Mouse (Mus musculus) heart, postnatal 14 days (tissue): ENCODE results near the gene Fhod1. TPM values are rescaled to one million over a fixed set of nuclear protein-coding genes. Genes with fewer than 3 reads are reported as not detected.

Source experiments
- DNase-seq, 2 experiments: peaks; one replicate each; pipeline ENCODE4 v3.0.0; 2021 to 2022
- intact Hi-C: fragments of 180-260 bp; cut with DNase I; formaldehyde crosslinking; loops from one replicate; pipeline ENCODE4 v1.15.1; 2025
- total RNA-seq, 2 experiments: library from RNA; stranded (reverse); gene quantifications; 2 replicates each; pipeline ENCODE4 v1.2.3; 2021

Gene Fhod1
- total RNA-seq, 2 experiments from 2014 or later: 9.2 to 9.4 TPM

DNA sequence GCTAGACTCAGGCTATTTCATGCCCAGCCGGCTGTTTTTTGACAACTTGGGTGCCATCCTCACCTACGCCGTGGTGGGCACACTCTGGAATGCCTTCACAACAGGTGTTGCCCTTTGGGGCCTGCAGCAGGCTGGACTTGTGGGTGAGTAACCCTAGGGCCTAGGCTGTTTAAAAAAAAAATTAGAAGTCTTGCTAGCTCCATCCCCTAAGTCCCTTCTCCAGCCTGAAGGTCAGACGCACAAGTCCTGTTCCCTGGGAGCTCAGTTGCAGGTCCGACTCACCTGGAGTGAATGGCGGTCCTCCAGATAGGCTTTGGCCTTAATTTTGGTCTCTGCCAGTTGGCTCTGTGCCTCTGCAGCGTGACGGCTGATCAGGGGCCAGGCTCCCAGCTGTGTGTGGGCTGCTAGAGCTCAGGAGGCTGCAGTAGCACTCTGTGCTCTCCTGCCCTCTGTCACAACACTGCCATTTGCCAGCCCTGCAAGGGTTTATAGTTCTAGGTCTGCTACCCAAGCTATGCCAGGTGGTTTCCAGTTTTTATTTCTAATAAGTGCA, 5.9 kb upstream of the Fhod1 start:
- intact Hi-C loops: no loop called here
- DNase-seq: no peak

GRCm38 (mm10) chr8:105350186-105350585, 2.4 kb upstream of the Fhod1 start:
- no peak for DNase-seq
- intact Hi-C loops: no loop called here

GRCm38 (mm10) chr8:105349096-105349771, 1.5 kb upstream of the Fhod1 start:
- intact Hi-C loops: no loop called here
- peak; percentile 31 to 32 for DNase-seq

GRCm38 (mm10) chr8:105348450-105349095, 820 bp upstream of the Fhod1 start, which contains the start of gene Slc9a5:
Slc9a5 (plus strand) TSS chr8:105348843.
- intact Hi-C loops: no loop called here

DNA sequence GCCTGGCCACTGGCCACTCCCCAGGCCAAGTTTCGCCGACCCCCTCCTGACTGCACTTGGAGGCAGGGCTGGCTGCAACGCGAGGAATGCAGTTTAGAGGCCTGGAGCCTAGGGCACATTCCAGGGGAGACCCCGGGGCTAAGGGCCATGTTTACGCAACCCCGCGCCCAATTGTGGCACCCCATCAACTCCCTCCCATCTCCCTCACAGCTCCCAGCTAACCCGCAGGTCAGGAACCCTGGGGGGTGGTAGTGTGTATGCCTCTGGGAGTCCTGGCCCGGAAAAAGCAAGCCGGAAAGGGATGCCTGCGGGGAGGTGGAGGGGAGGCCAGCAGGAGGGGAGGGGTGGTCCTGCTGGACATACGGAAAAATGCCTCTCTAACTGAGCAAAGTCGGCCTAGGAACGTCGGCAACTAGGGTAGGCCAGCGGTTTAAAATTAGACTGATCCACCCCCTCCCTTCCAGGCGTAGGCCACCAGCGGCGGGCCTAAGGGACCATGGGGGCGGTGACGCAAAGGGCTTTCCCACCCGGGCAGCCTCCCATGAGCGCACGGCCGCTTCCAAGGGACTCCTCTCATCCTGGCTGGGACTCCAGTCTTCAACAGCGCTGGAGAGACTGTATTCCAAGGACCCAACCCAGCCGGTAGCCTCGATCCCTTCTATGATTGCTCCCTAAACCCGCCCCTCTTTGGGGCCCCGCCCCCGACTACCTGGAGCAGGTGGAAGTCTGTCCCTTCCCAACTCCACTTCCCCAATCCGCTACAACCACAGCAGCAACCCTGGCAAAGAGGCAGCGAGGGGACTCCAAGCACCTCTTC, 934 bp downstream of the Fhod1 start:
- intact Hi-C loops: no loop called here
- peak; percentile 78 to 85 for DNase-seq

More at GRCm38 (mm10) chr8:105348450-105349095, 820 bp upstream of the Fhod1 start, which contains the start of gene Slc9a5:
- peak; percentile 44 to 54 for DNase-seq

DNA sequence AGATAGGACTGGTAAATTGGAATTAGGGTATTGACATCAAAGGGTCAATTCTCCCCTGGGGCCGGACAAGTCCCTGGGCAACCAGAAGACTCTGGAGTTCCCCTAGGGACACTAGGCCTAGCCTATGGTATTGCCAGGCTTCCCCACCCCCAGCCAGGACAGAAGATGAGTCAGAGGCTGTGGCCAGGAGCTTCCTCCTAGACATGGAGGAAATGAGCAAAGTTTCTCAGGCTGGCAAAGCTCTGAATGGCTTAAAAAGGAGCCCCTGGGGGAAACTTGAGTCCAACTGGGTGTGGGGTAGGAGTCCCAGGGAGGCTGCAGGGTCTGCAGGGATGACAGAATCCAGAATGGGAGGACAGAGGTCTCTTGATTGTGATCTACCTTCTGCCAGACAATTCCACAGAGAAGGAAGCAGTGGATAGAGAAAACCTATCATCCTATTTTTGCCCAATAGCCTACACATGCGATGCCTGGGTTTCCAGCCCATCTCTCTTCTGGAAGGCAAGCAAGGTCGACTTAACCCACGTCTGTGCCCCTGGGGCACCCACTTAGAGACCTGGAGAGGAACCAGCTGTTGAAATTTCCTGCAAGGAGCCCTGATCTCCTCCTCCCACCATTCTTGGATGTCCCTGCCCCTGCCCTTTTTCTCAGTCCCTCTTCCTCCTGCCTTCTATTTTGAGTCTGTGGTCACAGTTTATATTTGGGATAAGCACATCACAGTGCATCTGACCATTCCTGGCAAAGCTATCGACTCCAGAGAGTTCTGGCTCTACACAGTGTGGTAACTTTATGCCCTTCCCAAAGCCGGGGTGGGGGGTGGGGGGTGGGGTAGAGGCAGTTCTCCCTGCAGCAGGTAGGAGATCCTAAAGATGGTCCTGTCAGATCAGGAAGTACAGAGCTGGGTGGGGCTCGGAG, 2.4 kb downstream of the Fhod1 start:
- intact Hi-C loops: loop anchor here (2.0 kb wide), 1 partner anchor 17 kb away; no protein-coding TSS in a partner anchor
- DNase-seq: no peak

DNA sequence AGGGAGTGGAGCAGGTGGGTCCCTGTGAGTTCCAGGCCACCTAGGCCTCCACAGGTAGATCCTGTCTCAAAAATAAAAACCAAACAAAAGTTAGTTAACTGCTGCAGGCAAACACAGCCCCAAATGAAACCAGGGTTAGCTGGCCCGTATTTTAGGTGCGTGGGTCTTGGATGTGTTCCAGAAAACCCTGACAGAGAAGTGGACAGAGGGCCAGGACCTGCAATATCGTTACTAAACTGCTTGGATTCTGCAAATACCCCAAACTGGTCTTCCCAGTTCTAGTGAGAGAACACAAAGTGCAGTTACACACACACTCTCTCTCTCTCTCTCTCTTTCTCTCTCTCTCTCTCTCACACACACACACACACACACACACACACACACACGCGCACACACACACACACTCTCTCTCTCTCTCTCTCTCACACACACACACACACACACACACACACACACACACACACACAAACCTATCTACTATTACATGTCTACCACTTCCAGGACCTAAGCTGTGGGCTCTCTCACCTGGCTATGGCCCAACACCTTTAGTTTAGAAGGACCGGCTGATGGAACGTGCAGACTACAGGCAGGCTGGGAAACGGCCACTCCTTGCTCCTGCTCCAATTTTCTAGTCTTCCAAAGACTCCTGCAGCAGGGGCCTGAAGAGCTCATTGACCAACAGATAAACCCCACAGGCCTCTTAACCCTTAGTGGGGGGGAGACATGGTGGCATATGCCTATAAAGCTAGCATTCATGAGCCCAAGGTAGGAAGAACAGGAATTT, 3.8 kb downstream of the Fhod1 start:
- intact Hi-C loops: loop anchor here (2.0 kb wide), 1 partner anchor 15 kb away; no protein-coding TSS in a partner anchor
- no peak for DNase-seq

DNA sequence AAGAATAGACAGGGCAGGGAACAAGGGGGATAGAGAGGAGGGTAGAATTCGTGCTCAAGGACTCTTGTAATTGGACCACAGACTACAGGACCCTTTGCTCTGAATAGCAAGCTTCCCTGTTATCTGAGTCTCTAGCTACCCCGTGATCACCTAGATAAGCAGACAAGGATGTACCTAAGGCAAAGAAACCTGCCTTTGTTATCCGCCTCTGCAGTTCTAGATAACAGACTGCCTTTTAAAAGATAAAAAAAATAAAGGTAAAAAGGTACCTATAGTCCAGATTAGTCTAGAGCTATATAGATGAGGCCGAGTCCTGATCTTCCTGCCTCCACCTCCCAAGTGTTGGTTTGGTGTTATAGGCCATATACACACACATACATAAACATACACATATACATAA, 5.0 kb downstream of the Fhod1 start:
- intact Hi-C loops: no loop called here
- no peak for DNase-seq

DNA sequence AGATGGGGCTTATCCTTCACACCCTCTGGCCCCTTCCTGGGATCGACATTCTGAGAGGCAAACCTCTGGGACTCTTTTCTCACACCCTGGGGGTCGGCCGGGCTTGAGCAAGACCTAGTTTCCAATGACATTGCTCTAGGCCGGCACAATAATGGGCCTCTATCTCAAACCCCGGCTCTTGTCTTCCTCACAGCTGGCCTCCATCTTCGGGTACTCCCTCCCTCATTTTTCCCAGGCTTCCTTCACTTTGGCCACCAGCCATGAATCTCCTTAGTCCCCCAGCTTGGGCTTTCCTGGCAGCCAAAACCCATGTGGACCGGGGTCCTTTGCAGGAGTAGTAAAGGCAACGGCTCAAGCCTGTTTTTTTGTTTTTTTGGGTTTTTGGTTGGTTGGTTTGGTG, 6.4 kb downstream of the Fhod1 start:
- intact Hi-C loops: no loop called here
- peak in 1 of 2 experiments; percentile 30 for DNase-seq

DNA sequence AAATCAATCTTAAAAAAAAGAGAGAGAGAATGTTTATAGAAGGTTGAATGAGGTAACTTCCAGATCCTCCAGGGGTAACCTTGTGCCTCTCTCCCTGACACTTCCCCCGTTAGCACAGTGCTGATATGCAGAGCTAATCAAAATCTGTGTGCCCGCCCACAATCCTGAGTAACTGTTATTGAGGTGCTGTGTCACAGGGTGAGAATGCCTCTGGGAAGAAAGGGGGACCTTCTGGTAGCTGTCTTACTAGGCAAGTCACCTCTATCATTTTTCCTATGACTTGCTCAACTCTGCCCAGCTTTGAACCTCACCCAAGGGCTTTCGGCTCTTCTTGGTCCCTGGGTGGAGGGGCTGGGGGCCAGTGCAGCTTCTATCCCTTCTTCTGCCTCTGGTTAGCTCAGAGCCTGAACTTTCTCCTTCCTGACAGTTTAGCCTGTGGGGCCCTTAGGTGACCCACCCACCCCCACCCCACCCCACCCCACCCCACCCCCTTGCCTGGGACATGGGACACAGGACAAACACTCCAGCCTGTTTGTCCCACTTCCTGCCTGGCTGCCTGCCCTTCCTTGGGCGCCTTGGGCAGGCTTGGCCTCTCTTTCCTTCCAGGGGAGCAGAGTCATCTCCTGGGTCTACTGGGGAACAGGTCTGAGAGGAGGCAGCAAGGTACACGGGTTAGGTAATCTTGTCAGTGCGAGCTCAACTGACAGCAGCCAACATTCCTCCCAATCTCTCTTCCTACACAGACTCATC, 7.7 kb downstream of the Fhod1 start:
- intact Hi-C loops: no loop called here
- peak in 1 of 2 experiments; percentile 43 for DNase-seq

DNA sequence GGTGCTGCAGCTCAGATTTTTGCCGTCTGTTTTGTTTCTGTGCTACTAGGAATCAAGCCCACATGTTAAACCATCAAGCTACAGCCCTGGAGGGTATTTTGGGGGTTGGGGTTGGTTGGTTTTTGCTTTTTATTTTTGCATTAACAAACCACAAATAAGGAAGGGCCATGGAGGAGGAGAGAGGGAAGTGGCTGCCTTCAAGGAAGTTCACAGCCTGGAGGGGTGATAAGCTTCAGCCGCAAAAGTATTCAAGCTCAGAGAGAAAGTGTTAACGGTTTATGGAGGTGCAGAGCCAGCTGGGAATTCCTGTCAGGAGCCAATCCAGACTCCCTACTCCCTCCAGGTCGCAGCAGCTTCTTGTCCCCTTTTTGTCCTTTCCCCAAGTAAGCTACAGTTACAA, 8.8 kb downstream of the Fhod1 start:
- intact Hi-C loops: no loop called here

GRCm38 (mm10) chr8:105336373-105337130, 11.2 kb downstream of the Fhod1 start:
- no peak for DNase-seq
- intact Hi-C loops: no loop called here

More for the DNA sequence above, 8.8 kb downstream of the Fhod1 start:
- no peak for DNase-seq

DNA sequence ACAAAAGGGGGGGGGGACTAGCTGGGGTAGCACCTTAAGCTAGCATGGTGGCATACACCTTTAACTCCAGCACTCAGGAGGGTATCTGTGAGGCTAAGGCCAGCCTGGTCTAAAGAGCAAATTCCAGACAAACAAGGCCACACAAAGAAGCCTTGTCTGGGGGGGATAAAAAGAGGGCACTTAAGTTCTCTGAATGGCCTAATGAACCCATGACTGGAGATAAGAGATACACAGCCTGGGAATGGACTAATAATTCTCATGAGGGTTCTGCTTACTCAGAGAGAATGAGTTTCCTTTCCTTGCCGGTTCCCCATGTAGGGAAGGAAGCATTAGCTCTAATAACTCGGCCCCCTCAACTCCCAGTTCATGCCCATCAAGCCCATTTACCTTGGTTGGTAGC, 15.2 kb downstream of the Fhod1 start:
- no peak for DNase-seq
- intact Hi-C loops: no loop called here

- DNase-seq: no peak
- intact Hi-C loops: no loop called here
Observed at GRCm38 (mm10) chr8:105331931-105332330, 15.8 kb downstream of the Fhod1 start.

- no peak for DNase-seq
- intact Hi-C loops: no loop called here
Observed at GRCm38 (mm10) chr8:105331469-105331868, 16.3 kb downstream of the Fhod1 start.

- intact Hi-C loops: no loop called here
- DNase-seq: no peak
Observed at GRCm38 (mm10) chr8:105330325-105330724, 17.4 kb downstream of the Fhod1 start.

DNA sequence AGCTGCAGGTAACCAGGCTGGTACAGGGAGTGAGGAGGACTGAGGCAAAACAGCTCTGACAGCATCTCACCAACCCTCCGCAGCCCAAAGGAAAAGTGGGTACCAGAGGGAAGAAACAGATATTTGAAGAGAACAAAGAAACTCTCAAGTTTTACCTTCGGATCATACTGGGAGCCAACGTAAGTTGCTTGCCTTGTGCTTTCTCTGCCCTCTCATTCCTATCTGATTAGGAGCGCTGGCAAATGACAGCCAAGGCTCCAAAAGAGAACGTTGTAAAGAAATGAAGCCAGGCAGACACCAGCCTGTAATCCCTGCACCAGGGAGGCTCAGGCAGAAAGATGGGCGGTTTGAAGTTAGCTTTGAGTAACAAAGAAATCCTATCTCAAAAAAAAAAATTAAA, 20.8 kb downstream of the Fhod1 start:
- DNase-seq: no peak
- intact Hi-C loops: no loop called here
